Mouse (Mus musculus) CD8-positive naive resting alpha-beta T cell, adult 2 months (primary cell): ENCODE data around the gene Glul.
A peak's percentile ranks its signal among the peaks of the same experiment; 100 is the strongest.
"Not testable (repeated sequence)": the region's sequence is repeated elsewhere in the genome, so short reads cannot be mapped to it uniquely, and the experiment has no call there.

Experiments
- DNase-seq, 2 experiments: peaks; one replicate each; pipeline ENCODE4 v3.0.0; 2022; ENCODE audit warnings: low read depth in 2 of 2, low spot score in 2 of 2

Gene Glul

DNA sequence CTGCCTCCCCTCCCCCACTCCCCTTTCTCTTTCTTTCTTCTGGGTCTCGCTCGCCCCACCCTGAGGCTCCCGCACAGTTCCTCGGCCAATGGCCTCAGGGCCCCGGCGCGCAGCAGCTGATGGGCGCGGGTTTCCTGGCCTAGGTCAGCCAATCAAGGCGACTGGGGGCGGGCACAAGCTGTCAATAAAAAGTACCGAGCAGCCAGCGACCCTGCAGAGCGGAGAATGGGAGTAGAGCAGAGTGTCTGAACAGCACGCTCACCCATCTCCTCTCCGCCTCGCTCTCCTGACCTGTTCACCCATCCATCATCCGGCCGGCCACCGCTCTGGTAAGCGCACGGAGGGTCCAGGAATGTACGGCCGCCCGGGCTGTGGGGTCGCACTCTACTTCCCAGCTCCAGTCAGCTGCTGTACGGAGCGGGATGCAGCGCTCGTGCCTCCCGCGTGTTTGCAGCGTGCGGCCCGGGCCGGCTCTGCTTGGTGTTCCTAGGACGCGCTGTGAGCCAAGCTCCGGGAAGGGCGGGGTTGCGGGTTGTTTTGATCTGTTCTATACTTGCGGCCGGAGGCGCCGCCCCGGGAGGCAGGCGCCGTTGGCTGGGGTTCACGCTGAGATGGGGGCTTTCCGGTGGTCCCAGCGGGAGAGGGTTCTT, at the start of gene Glul, which contains the start of gene Teddm2:
Gene Glul (plus strand): TSS at position 214 of the 650 bp plus-strand sequence.
Gene Teddm2 (minus strand): TSS at position 498 of the 650 bp plus-strand sequence.
- peak; percentile 88 to 90 for DNase-seq

DNA sequence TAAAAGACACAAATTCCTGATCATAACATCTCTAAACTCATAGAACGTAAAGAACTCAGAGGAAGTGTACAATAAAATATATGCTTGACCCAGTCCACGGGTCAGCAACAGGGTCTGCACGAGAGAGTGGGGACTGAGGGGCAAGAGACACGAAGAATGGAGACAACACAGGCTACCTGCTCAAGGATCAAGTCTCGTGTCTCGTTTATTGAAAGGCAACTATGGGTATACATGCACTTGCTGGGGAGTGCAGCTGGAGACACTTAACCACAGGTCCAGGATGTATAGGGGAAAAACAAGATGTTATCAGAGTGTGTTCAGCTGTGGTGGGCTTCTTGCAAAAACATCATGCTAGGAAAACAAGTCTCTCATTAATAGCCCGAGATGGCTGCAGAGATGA, 47.0 kb upstream of the Glul start:
- DNase-seq: not testable (repeated sequence)

DNA sequence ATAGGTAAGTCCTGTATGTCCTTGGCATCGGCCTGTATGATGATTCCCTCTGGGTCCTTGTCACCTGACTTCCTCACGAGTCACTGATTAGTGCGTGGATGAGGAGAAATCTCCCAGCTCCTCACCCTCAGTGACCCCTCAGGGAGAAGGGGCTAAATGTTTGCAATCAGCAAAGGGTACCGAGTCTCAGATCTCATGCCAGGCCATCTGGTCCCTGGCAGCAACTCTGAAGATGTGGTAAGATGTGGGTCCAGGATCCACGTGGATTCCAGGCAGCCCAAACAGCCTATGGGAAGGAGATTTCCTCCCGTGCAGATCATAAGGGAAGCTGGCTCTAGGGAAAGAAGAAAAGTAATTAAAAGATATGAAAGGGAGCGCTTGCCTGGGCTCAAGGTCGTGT, 43.8 kb upstream of the Glul start:
- DNase-seq: no peak

DNA sequence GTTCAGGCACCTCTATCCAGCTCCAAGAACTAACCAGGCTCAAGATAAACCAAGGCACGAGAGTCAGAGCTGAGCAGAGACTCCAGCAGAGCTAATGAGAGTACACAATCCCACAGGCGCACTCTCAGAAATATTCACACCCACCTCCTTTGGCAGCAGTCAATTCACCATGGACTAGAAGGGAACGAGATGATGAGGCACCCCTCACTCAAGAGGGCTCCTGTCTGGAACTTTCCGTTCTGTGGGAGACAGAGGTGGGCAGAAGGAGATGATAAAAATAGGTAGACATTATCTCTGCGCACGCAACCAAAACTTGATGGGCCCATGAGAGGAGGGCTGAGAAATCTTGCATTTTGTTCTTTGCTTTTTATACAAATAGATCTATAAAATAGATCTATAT, 25.7 kb upstream of the Glul start, which contains the start of gene Teddm1b:
Gene Teddm1b (plus strand): TSS at position 301 of the 400 bp plus-strand sequence.
- DNase-seq: no peak

DNA sequence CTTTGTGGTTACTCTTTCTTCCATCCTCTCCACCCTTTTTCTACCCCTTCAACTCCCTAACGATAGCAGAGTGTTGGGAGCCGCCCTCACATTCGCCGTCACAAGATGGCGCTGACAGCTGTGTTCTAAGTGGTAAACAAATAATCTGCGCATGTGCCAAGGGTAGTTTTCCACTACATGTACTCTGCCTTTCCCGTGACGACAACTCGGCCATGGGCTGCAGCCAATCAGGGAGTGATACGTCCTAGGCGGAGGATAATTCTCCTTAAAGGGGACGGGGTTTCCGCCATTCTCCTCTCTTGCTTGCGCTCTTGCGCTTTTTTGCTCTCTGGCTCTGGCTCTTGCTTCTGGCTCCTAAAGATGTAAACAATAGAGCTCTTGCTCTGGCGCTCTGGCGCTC, 19.4 kb upstream of the Glul start:
- DNase-seq: not testable (repeated sequence)

DNA sequence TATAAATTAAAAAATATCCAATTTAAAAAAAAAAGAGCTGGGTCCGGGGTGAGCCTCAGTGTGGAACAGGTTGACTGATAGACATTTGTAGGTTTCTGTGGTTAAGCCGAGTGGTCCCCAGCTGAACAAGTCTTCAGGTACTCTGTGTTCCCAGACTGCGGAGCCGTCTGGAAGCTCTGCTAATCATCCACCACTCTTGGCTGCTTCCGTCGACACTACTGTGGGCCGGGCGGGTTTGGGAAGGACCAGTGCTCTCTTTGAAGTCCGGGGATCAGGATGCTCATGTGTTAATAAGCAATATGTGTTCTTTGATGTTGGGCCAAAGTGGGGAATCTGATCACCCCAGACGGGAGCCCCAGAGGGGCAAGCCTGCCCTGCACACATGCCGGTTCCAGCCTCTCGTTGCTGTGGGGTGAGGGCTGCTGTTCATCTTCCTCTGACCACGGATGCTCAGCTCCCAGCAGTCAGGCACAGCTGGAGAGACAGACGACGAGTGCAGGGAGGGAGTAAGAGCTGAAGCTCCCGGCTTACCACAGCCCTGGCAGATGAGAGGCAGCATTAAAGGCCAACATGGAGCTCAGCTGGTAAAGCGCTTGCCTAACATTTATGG, 13.6 kb upstream of the Glul start:
- no peak for DNase-seq

DNA sequence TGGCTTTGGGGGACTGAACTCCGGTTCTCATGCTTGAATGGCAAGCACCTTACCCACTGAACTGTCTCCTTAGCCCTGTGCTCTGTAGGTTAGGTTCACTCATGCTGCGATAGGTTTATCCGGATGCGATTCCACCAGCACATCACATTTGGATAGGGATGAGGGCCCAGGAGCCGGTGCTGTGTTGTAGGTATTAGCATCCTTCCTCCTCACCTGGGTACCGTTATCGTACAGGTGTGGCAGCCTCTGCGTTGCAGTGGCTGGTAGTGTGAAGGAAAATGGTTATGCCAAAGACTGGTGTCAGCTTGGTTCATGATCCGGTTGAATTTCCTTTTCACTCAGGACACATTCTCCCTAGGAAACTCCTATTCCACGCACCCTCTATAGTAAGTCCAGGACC, 9.6 kb upstream of the Glul start:
- no peak for DNase-seq

DNA sequence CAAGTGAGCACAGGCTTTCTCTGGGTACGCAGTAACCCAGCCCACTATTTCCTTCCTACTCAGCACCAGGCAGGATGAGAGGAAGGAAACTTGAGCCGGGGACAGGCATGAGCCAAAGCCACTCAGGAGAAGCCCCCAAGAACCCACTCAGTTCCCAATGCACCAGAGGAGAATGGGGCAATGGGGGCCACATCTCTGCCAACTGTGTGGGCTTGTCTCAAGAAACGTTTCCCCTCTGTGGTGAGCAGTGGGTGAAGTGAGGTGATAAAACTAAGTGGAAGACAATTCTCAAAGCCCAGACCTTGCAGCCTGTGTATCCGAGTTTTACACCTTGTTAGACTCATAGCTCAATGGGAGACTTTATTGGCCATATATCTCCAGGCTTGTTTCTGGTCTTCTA, 8.3 kb upstream of the Glul start, which contains the start of gene Teddm1a:
Gene Teddm1a (plus strand): TSS at position 301 of the 400 bp plus-strand sequence.
- DNase-seq: no peak

DNA sequence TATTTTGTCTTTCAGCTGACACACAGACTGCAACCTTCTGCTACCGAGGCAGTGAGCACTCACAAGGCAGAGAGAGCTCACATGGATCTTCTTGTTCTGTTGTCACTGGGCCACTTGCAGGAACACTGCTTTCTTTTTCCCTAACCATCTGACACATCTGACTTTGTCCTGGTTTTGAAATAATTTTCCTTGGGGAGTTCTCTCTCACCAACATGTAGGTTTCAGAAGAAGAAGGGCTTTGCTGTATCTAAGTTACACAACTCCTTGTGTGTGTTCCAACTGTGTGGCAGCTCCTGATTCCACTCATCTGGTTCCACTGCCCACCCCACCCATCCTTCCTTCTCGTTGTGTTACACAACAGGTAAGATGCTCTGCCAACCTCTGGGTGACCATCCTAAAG, 6.0 kb upstream of the Glul start:
- no peak for DNase-seq

DNA sequence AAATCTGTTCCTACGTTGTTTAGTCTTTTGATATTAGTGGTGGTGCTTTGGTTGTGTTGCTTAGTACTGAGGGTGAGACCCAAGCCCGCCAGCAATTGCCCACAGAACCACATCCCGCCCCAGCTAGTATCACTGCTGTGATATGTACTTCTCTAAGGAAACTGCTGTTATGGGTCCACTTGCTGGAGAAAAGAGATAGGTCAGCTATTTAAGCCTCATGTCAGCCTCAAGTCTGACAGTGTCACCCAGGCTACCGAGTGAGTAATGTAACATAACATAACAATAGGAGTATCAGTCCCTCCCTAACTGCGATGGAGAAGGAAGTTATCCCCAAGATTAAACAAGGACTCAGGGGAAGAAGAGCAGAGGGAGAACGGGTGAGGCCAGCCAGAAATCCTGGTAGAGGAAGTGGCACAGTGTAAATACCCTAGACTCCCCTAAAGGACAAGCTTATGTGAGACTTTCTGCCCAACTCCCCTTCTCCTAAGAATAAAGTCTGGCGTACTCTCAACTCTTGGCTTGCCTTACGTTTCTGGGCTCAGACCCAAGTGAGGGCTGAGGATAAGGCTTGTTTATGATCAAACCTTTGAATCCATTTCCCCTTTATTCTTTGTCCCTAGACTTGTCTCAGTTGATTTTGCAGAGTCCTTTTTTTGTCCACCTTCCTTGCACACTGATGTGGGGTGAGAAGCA, 5.4 kb upstream of the Glul start:
- no peak for DNase-seq

DNA sequence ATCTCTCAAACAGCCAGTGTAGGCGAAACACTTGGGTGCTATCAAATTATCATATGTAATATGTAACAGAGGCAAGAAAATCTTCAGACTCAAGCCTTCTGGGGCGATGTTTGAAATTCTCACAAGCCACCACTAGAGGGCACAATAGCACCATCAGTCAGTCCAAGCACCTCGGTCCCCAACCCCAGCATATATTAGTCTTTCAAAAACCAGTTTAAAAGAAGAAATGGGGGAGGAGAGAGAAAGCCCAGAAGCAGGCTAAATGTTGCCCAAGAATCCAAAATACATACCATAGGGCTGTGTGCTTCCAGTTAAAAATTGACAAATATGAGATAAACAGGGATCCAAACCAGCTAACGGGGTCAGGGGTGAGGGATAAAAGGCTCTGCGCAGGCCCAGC, 4.8 kb upstream of the Glul start:
- peak; percentile 63 to 69 for DNase-seq

DNA sequence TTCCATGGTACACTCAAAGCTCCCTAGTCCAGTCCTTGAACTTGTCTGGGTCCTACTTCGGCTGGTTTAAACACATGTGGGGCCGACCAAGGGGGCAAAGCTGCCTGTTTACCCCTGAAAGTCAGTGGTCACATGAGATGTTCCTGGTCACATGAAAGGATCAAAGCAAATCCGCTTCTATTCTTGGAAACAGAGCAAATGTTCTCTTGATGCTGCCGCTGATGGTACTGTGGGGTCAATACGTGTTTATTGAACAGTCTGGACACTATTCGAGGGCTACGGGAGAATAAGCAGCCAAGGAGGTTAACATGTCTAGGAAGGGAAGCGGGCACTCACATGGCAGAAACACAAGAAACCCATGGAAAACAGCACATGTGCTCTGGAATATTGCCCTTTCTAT, 2.5 kb upstream of the Glul start:
- DNase-seq: no peak

DNA sequence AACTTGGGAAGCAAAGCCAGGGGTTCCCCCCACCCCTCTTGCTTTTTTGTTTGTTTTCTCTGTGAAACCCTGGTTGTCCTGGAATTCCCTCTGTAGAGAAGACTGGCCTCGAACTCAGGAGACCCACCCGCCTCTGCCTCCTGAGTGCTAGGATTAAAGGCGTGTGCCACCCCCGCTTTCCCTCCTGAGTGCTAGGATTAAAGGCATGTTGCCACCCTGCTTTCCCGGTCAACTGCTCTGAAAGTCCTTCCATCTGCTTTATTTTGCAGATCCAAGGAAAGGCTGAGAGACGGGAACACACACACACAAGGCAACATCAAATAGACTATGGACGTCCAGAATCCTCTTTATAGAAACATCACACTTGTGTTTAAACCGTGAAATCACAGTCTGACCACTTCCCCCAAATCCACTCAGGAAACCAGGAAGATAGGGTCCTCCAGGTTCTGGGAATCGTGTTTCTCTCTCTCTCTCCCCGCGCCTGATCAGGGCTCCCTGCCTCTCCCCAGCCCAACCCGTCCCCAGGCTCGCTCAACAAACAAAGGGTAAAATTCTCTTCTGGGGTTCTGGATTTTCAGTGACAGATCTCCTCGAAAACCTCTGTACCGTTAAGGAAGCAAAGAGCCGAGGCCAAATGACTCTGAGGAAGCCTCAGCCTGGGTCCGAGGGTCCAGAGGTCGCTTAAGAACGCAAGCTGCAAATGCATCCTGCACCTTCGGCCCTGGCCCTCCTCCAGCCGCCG, 584 bp upstream of the Glul start:
- DNase-seq: no peak

DNA sequence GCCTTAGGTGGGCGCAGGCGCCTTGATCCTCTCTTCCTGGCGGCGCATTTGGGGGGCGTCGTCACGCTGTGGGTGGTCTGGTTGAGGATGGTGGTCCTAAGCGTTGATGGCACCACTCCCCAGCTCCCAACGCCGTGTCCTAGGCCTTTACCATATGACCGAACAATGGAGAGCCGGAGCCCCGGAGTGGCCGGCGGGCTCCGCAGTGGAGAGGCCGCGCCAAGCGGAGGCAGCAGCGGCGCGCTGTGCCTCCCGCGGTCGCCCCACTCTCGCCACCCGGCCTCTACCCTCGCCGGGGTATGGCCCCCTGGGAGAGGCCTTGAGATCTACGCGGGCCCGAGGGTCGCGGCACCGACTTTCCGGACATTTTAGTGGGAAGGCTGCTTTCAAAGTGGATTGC, 637 bp downstream of the Glul start:
- DNase-seq: peak in 1 of 2 experiments; percentile 10

DNA sequence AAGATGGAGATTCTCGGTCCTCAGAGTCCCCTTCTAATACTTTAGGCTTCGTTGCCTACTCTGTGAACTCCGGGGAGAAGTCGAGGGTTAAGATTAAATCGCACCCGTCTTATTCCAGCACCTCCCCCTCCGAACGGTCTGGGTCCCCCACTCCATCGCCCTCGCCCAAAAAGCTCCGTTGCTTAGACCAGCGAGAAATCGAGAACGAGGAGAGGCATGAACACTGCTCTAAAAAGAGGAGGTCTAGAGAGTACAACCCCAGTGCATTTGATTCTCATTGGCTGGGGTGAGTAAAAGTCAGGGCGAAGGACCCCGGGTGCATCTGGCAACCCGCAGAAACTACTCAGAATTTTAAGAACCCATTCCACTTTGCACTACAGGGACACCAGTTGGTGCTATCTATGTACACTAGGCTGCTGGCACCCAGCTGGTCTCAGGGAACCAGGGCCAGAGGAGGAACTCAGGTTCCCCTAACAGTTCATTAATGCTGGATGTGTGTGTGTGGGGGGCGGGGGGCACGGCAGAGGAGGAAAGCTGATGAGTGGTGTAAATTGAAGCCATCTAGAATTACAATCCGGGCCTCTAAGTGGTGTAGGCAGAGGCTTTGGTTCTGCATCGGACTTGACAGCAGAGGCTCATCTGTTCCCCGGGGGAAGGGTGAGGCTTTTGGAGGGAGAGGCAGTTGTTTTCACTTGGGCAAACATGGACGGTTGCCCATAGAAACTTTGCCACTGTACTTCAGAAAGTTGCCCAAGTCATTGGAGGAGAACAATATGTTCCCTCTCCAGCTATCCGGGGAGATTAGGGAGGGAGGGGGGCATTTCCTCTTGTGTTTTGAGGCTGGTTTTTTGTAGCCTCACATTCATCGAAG, 1.4 kb downstream of the Glul start:
- peak in 1 of 2 experiments; percentile 10 for DNase-seq

DNA sequence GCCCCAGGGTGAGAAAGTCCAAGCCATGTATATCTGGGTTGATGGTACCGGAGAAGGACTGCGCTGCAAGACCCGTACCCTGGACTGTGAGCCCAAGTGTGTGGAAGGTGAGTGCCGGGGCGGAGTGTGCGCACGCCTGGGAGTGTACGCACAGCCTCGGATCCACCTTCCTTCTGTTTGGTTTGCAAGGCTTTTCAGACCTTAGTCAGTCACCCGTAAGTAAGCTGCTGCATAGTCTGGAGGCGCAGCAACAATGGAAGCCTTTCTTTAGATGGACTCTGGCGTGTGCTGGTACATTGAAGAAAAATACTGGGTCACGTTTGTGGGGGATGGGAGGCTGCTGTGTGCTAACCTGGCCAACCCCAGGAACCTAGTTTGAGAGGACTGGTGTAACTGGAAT, 3.3 kb downstream of the Glul start:
- DNase-seq: no peak

DNA sequence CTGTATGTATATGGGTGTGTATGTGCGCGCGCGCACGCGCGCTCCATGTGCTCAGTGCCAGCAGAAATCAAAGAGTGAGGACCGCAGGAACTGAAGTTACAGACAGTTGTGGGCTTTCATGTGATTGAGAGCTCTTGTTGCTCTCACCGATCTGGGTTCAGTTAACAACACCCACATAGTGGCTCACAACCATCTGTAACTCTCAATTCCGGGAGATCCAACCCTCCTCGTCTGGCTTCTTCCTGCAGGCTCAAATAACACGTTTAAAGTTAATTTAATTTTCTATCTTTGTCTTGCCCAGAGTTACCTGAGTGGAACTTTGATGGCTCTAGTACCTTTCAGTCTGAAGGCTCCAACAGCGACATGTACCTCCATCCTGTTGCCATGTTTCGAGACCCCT, 4.5 kb downstream of the Glul start:
- no peak for DNase-seq

DNA sequence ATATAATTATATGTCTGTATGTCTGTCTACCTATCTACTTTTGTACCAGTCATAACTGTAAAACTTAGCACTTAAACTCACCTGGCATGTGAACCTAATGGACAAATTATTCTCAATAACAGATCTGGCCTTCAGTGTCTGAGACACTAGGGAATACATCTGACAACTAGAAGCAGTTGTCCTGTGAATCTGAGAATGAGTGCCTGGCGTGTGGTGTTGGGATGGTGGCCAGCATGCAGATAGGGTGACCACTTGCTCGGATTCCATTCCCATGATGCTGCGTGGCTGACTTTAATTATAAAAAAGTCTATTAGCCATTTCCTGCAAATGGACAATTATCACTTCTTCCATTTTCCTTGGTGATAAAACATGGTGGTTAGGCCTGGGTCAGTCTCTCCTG, 6.1 kb downstream of the Glul start:
- no peak for DNase-seq

DNA sequence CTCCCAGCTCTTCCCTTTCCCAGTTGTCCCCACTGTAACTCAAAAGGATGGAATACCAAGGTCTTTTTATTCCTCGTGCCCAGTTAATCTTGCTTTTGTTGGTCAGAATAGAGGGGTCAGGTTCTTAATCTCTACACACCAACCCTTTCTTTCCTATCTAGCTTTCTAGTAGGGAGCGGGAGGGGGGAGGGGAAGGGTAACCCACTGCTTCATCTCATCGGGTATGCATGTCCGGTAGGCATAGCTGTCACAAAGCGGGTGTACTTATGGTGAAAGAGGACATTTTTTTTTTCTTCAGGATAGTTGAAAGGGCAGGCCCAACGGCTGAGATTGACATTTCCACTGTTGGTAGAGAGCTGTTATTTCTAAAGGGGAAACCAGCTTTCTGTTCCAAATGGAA, 8.5 kb downstream of the Glul start:
- DNase-seq: no peak

DNA sequence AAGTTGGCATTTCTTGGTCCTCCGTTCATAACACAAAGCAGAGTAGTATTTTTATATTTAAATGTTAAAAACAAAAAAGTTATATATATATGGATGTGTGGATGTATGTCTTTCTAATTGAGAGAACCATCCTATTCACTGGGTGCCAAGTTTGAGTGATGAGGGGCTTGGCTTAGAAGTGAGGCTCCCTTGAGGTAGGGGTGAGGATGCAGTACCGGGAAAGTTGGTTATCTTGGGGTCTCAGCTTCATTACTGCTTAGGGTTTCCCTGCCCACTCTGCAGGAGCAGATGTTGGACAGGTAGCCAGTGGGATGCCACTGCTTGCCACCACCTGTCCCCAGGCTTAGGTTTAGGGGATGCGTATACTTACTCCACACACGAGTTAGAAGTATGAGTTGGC, 9.0 kb downstream of the Glul start:
- DNase-seq: no peak
